Mouse (Mus musculus) forebrain, embryonic 11.5 days (tissue): Measurements from ENCODE around the gene Sema5a. TPM values are rescaled to one million over a fixed set of nuclear protein-coding genes. Genes with fewer than 3 reads are reported as not detected.

Source experiments
- ATAC-seq: fragments of 200-750 bp; cut with Nextera tagmentation; replicated peaks from 2 replicates; pipeline ENCODE4 v1.8.0; 2017; ENCODE audit warnings: moderate TSS enrichment; ENCODE audit not compliant: low FRiP score
- DNase-seq: peaks from one replicate; pipeline ENCODE4 v3.0.0-alpha.2; 2017; ENCODE audit warnings: low spot score
- H3K27ac ChIP-seq: fragments of 300-500 bp; sonication (generic); 2 replicates; pipeline ENCODE4 v1.5.1; 2014; ENCODE audit warnings: low read depth, low read length
- H3K27me3 ChIP-seq: fragments of 300-500 bp; sonication (generic); 2 replicates; pipeline ENCODE4 v1.6.1; 2014; ENCODE audit warnings: mild to moderate bottlenecking, low read length, mixed read lengths; ENCODE audit not compliant: control insufficient read depth, insufficient read depth
- H3K36me3 ChIP-seq: fragments of 300-500 bp; sonication (generic); 2 replicates; pipeline ENCODE4 v1.6.1; 2014; ENCODE audit warnings: mild to moderate bottlenecking, low read length, moderate library complexity, mixed read lengths; ENCODE audit not compliant: control insufficient read depth, insufficient read depth
- H3K4me1 ChIP-seq: fragments of 300-500 bp; sonication (generic); replicated peaks from 2 replicates; pipeline ENCODE4 v1.6.1; 2014; ENCODE audit warnings: low read length, mixed read lengths; ENCODE audit not compliant: control insufficient read depth, insufficient read depth
- H3K4me2 ChIP-seq: fragments of 300-500 bp; sonication (generic); 2 replicates; pipeline ENCODE4 v1.6.1; 2014; ENCODE audit warnings: low read depth, mild to moderate bottlenecking, low read length, moderate library complexity, mixed read lengths; ENCODE audit not compliant: severe bottlenecking
- H3K4me3 ChIP-seq: fragments of 300-500 bp; sonication (generic); 2 replicates; pipeline ENCODE4 v1.5.1; 2014; ENCODE audit warnings: low read depth, low read length
- H3K9ac ChIP-seq: fragments of 300-500 bp; sonication (generic); 2 replicates; pipeline ENCODE4 v1.6.1; 2014; ENCODE audit warnings: low read length
- H3K9me3 ChIP-seq: fragments of 300-500 bp; sonication (generic); 2 replicates; pipeline ENCODE4 v1.6.1; 2016; ENCODE audit warnings: low read length, mixed read lengths; ENCODE audit not compliant: control insufficient read depth
- WGBS: fragments of 180-500 bp; shearing (Covaris S2); extraction: QIAGEN DNeasy Blood & Tissue Kit; methylation state at CpG from one replicate; pipeline ENCODE4 v1.1.7; 2014; 5-methylcytosine and 5-hydroxymethylcytosine counted together
- polyA plus RNA-seq: library from polyadenylated mRNA; unstranded; fragments of >200 nt; fragmentation: Nextera tagmentation; extraction: Ambion mirVana; gene quantifications from 2 replicates; pipeline ENCODE4 v1.2.1, GENCODE M21; 2014

The Sema5a gene
- polyA plus RNA-seq, 1 experiment from 2014 or later = 16.2 TPM

GRCm38 (mm10) chr15:32403321-32403720, 158.7 kb downstream of the Sema5a start:
- H3K9ac ChIP-seq = no peak overlapping the region
- no peak overlapping the region for H3K27ac ChIP-seq
- no peak overlapping the region for H3K4me3 ChIP-seq
- DNase-seq (no peak), ATAC-seq (no peak)
- H3K4me1 ChIP-seq = no peaks in the 10 kb centered on the region
- no peaks in the 10 kb centered on the region for H3K27me3 ChIP-seq
- H3K4me2 ChIP-seq = no peak overlapping the region
- no peaks in the 10 kb centered on the region for H3K36me3 ChIP-seq
- WGBS = 88% methylated on average over 8 of the region's 8 CpGs
- no peaks in the 10 kb centered on the region for H3K9me3 ChIP-seq

GRCm38 (mm10) chr15:32406436-32406835, 161.8 kb downstream of the Sema5a start:
- H3K36me3 ChIP-seq = no peaks in the 10 kb centered on the region
- H3K27ac ChIP-seq = no peak overlapping the region
- no peak for ATAC-seq
- no peak overlapping the region for H3K4me3 ChIP-seq
- WGBS = 85% methylated on average over 2 of the region's 2 CpGs
- no peaks in the 10 kb centered on the region for H3K4me1 ChIP-seq
- no peak for DNase-seq
- no peak overlapping the region for H3K9ac ChIP-seq
- no peaks in the 10 kb centered on the region for H3K27me3 ChIP-seq
- no peak overlapping the region for H3K4me2 ChIP-seq
- H3K9me3 ChIP-seq = no peaks in the 10 kb centered on the region

GRCm38 (mm10) chr15:32407766-32408165, 163.2 kb downstream of the Sema5a start:
- no peak for ATAC-seq
- Histone ChIP-seq H3K9me3 (no peaks in the 10 kb centered on the region), H3K27ac (no peak overlapping the region), H3K4me3 (no peak overlapping the region), H3K9ac (no peak overlapping the region), H3K27me3 (no peaks in the 10 kb centered on the region), H3K4me2 (no peak overlapping the region), H3K4me1 (no peaks in the 10 kb centered on the region), H3K36me3 (no peaks in the 10 kb centered on the region)
- WGBS = 93% methylated on average over 3 of the region's 3 CpGs
- DNase-seq = no peak

- no peak overlapping the region for H3K9ac ChIP-seq
- H3K27ac ChIP-seq = no peak overlapping the region
- H3K4me2 ChIP-seq = no peak overlapping the region
- H3K9me3 ChIP-seq = no peaks in the 10 kb centered on the region
- WGBS = 91% methylated on average over 2 of the region's 2 CpGs
- H3K4me3 ChIP-seq = no peak overlapping the region
- ATAC-seq (no peak), DNase-seq (no peak)
- no peaks in the 10 kb centered on the region for H3K36me3 ChIP-seq
- H3K27me3 ChIP-seq = no peaks in the 10 kb centered on the region
- no peaks in the 10 kb centered on the region for H3K4me1 ChIP-seq
These were observed 171.7 kb downstream of the Sema5a start for GRCm38 (mm10) chr15:32416291-32416690.

GRCm38 (mm10) chr15:32422631-32423030, 178.0 kb downstream of the Sema5a start:
- no peak for ATAC-seq
- Histone ChIP-seq H3K4me3 (no peak overlapping the region), H3K36me3 (no peaks in the 10 kb centered on the region), H3K9me3 (no peaks in the 10 kb centered on the region), H3K4me1 (no peaks in the 10 kb centered on the region), H3K4me2 (no peak overlapping the region), H3K9ac (no peak overlapping the region), H3K27ac (no peak overlapping the region), H3K27me3 (no peaks in the 10 kb centered on the region)
- DNase-seq = no peak
- WGBS = 86% methylated on average over 6 of the region's 6 CpGs

DNA sequence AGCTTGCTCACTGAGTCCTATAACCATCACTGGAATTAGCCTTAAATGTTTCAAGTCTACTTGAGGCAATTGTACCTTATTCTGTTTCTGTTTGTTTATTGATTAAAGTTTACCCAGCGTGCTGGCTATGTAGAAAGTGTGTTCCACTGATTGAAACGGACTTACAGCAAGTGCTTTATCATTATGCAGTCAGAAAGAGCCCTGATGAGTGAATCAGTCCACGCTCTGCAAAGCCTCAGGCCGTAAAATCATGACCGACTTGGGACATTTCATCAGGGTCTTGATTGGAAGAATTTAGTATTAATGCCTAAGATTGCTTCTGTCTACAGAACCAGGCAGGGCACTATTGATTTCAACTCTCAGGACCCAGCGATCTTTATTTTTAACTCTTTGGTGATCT, 178.5 kb downstream of the Sema5a start:
- no peak overlapping the region for H3K4me2 ChIP-seq
- no peaks in the 10 kb centered on the region for H3K4me1 ChIP-seq
- no peaks in the 10 kb centered on the region for H3K27me3 ChIP-seq
- no peaks in the 10 kb centered on the region for H3K9me3 ChIP-seq
- no peak overlapping the region for H3K9ac ChIP-seq
- H3K4me3 ChIP-seq = no peak overlapping the region
- 87% methylated on average over 6 of the region's 6 CpGs for WGBS
- ATAC-seq = no peak
- no peak for DNase-seq
- H3K27ac ChIP-seq = no peak overlapping the region
- H3K36me3 ChIP-seq = no peaks in the 10 kb centered on the region

DNA sequence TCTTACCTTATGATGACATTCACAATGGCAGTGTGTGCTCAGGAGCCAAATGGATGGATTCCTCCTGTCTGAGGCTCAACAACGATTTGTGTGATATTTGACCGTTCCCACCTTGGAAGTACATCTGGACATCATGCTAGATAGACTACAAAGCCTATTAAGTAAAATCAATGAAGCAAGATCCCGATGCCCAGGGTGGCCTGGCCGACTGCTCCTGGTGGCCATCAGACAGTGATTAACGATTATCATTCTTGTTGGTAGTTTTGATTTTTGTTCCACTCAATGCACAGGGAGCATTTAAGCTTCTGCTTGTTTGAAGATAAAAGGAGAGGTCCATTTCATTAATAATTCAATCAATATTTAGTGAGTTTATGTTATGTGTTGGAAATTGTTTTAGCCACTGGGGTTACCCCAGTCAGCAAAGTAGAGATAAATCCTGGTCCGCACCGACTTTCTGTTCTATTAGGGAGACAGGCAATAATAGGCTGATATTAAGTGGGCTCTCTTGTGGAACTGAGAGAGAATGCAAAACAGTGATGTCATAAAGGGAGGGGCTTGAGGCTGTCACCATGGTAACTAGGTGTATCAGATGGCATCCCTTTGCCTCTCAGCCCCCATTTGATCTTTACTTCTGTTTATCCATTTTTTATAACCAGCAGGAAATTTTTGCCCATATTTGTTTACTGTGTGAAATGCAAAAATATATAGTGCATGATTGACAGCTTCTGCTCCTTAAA, 182.7 kb downstream of the Sema5a start:
- 80% methylated on average over 7 of the region's 7 CpGs for WGBS
- Histone ChIP-seq H3K27ac (no peak overlapping the region), H3K4me2 (no peak overlapping the region), H3K4me3 (no peak overlapping the region), H3K4me1 (no peaks in the 10 kb centered on the region), H3K9ac (no peak overlapping the region), H3K27me3 (no peaks in the 10 kb centered on the region), H3K9me3 (no peaks in the 10 kb centered on the region), H3K36me3 (no peaks in the 10 kb centered on the region)
- ATAC-seq = no peak; the same call in 1 of the 2 replicates
- DNase-seq = no peak

DNA sequence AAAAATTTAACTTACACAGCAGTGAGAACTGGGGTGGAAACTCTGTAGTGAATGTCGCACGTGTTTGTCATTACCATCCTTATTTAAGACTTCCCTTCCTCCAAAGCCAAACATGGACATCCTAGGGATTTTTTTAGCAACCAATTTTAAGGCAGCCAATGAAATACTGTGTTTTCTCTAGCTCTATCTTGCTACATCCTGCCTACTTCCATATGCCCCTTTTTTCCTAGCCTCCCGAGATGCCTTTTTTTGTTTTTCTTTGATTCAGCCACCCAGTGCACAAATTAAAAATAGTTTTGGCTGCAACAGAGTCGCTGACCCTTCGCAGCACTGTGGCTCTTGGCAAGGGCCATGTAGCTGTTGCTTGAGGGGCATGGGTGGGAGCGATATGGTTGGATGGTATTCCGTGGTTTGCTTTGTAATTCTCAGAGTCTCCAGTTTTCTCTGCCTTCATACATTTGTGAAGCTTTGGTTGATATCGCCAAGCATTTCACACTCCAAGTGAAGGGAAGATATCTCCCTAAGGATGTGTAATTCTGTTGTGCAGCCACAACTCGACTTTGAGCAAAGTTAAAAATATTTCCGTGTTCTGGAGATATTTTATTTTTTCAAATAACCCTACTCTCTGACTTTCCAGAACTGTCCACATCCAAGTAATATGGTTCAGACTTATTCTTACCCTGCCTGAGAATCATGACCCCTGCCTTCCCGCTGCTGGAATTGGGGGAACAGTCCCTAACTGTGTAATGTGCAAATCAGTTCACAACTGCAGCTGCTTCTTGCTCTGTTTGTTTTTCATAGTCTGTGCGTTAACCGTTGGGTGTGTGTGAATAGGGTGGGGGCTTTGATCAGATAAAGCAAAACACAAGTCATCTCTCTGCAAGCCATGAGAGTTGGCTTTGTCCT, 188.6 kb downstream of the Sema5a start:
- ATAC-seq (no peak), DNase-seq (no peak)
- Histone ChIP-seq H3K9me3 (no peaks in the 10 kb centered on the region), H3K27ac (no peak overlapping the region), H3K4me2 (no peak overlapping the region), H3K9ac (no peak overlapping the region), H3K27me3 (no peaks in the 10 kb centered on the region), H3K4me1 (no peaks in the 10 kb centered on the region), H3K36me3 (no peaks in the 10 kb centered on the region), H3K4me3 (no peak overlapping the region)
- WGBS = 70% methylated on average over 13 of the region's 13 CpGs
